Mouse (Mus musculus) neural tube, embryonic 13.5 days (tissue): ENCODE results near the gene Pwp2. TPM values are rescaled to one million over a fixed set of nuclear protein-coding genes. Genes with fewer than 3 reads are reported as not detected.

Experiments used
- polyA plus RNA-seq: library from polyadenylated mRNA; unstranded; fragments of >200 nt; fragmentation: Nextera tagmentation; extraction: Ambion mirVana; gene quantifications from 2 replicates; pipeline ENCODE4 v1.2.1, GENCODE M21; 2015

The Pwp2 gene
- polyA plus RNA-seq, 1 experiment from 2014 or later: 15.2 TPM

Other genes starting within 250 kb of the Pwp2 start
- 4.1 and 4.9 TPM in 2 replicates for gene Trpm2, start 214.6 kb downstream of the Pwp2 start, polyA plus RNA-seq
- gene 1810043G02Rik, start 206.6 kb downstream of the Pwp2 start, polyA plus RNA-seq: 36.8 and 37.4 TPM in 2 replicates
- 90.8 and 99.0 TPM in 2 replicates for gene Pfkl, start 175.1 kb downstream of the Pwp2 start, polyA plus RNA-seq
- not detected in 2 replicates for gene Dnmt3l, start 143.2 kb downstream of the Pwp2 start, polyA plus RNA-seq
- gene Aire, start 141.5 kb downstream of the Pwp2 start, polyA plus RNA-seq: 0.10 and 0.18 TPM in 2 replicates
- 0.75 and 0.77 TPM in 2 replicates for gene Icosl, start 115.8 kb downstream of the Pwp2 start, polyA plus RNA-seq
- gene D10Jhu81e, start 15.4 kb downstream of the Pwp2 start, polyA plus RNA-seq: 20.8 and 22.5 TPM in 2 replicates
- 21.1 and 26.0 TPM in 2 replicates for gene Trappc10, start 59.5 kb upstream of the Pwp2 start, polyA plus RNA-seq
- gene Agpat3, start 167.3 kb upstream of the Pwp2 start, polyA plus RNA-seq: 59.3 and 64.0 TPM in 2 replicates
- gene Rrp1, start 227.9 kb upstream of the Pwp2 start, polyA plus RNA-seq: 365 and 462 TPM in 2 replicates
- gene Cstb, start 240.5 kb upstream of the Pwp2 start, polyA plus RNA-seq: 107 and 115 TPM in 2 replicates